Mouse (Mus musculus) telencephalon, adult 2 months (tissue): ENCODE results near the gene Cpm.
"Not testable (repeated sequence)": the region's sequence is repeated elsewhere in the genome, so short reads cannot be mapped to it uniquely, and the experiment has no call there.

ENCODE experiments used
- DNase-seq: peaks from one replicate; pipeline ENCODE4 v3.0.0-alpha.2; 2011; ENCODE audit warnings: low read depth, low spot score

Cpm gene

DNA sequence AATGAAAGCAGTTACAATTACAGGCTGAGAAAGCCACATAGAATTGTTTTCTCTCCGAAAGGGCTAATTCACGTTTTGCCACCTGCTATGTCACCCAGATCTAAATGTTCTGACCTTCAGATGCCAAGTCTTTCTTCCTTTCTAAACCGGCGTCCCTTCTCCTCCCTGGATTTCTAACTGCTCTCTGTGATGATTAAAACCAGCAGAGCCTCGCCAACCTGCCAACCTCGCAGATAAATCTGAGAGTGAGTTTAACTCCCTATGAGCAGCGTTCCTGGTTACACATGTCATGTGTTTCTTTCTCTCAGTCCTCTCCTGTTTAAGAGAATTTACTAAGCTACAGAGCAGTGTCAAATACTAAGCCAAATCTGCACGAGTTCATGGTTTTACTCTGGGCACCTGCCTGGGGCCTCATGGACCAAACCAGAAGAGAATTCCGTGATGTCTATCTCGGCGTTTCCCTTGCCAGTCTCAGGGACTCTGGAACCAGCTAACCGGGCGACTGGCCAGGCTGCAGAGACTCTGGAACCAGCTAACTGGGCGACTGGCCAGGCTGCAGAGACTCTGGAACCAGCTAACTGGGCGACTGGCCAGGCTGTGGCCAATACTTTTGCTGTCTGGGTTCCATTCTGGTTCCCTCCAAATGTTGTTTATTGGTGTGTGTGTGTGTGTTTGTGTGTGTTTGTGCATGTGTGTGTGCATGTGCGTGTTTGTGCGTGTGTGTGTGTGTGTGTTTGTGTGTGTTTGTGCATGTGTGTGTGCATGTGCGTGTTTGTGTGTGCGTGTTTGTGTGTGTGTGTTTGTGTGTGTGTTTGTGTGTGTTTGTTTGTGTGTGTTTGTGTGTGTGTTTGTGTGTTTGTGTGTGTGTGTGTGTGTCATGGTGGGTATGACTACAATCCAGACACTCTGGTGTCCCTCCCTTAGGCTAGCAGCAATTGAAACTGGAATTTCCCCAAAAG, 89.1 kb downstream of the Cpm start:
- DNase-seq = no peak

GRCm38 (mm10) chr10:117724136-117724718, 94.9 kb downstream of the Cpm start:
- no peak for DNase-seq

DNA sequence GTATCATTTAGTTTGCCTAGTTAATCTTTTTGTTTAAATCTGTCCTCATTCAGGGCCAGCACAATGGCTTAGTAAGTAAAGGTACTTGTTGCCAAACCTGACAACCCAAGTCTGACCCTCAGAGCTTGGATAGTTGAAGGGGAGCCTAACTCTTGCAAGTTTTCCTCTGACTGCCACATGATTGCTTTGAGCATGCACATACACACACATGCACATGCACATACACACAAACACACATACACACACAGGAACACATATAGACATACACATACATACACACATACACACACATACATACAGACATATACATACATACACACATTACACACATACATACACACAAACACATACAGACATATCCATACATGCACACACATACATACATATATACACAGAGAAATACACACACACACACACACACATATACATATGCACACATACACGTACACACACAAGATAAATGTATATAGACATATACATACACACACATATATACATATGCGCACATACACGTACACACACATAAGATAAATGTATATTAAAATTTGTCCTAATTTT, 95.6 kb downstream of the Cpm start:
- no peak for DNase-seq

DNA sequence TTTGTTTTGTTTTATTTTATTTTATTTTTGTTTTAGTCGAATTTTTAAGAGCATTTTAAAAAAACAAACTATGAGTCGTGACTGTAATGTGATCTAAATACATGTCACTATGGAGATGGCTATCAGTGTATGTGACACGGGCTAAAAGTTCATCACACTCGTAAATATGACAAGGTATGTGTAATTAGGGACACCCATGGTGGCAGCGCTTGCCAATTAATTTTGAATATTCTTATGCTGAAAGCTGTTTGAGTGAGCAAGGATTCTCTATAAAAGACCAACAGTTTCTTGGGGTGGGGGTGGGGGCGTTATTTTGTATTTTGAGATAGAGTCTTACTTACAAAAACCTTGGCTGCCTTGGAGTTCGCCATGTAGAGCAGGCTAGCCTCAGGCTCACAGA, 96.4 kb downstream of the Cpm start:
- DNase-seq = no peak

DNA sequence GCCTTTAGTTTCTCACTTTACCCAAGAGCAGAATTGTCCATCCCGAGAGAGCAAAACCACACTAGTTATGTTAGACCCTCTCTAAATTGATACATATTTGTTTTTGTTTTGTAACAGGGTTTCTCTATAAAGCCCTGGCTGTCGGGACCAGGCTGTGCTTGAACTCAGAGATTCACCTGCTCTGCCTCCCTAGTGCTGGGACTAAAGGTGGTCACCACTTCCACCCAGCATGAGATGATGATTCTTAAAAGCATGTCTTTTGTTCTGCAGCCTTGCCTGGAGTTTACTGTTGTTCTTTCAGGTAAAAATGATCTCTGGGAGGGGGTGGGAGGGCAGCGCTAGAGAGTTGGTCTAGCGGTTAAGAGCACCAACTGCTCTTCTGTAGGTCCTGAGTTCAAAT, 97.0 kb downstream of the Cpm start:
- DNase-seq = no peak

DNA sequence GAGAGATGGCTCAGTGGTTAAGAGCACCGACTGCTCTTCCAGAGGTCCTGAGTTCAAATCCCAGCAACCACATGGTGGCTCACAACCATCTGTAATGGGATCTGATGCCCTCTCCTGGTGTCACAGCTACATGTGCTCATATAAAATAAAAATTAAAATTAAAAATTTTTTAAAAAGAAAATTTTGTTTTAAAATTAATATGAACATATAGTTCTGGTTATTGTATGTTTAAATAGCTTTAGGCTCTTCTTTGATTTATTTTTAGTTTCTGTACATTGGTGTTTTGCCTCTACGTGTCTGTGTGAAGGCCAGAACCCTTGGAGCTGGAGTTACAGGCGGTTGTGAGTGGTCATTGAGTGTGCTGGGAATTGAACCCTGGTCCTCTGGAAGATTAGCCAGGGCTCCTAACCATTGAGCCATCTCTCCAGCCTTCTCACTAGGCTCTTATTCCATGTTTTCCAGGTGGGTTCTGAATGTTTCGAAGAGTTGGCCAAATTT, 97.6 kb downstream of the Cpm start:
- DNase-seq = no peak

GRCm38 (mm10) chr10:117727518-117728110, 98.3 kb downstream of the Cpm start:
- no peak for DNase-seq

- no peak for DNase-seq
These were observed 99.3 kb downstream of the Cpm start for GRCm38 (mm10) chr10:117728574-117728973.

GRCm38 (mm10) chr10:117729139-117729814, 100.0 kb downstream of the Cpm start:
- no peak for DNase-seq

GRCm38 (mm10) chr10:117730140-117730539, 100.8 kb downstream of the Cpm start:
- DNase-seq = no peak

DNA sequence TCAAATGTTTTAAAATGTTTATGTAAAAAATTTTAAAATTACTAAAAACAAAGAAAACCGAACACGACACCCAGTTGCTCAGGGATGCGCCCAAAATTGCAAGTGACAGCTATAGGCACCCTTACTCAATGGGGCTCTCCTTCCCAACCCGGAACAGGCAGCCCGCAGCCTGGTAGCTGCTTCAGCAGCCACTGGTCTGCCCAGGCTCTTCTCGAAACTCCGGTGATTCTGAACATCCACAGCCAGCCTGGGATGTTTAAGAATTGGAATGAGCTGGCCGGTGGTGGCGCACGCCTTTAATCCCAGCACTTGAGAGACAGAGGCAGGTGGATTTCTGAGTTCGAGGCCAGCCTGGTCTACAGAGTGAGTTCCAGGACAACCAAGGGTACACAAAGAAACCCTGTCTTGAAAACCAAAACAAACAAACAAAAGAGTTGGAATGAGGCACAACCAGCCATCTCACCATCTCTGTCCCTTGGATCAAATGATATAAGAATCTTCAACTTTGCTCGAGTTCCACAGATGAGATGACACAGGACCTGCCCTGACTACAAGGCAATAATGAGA, 101.4 kb downstream of the Cpm start:
- no peak for DNase-seq

DNA sequence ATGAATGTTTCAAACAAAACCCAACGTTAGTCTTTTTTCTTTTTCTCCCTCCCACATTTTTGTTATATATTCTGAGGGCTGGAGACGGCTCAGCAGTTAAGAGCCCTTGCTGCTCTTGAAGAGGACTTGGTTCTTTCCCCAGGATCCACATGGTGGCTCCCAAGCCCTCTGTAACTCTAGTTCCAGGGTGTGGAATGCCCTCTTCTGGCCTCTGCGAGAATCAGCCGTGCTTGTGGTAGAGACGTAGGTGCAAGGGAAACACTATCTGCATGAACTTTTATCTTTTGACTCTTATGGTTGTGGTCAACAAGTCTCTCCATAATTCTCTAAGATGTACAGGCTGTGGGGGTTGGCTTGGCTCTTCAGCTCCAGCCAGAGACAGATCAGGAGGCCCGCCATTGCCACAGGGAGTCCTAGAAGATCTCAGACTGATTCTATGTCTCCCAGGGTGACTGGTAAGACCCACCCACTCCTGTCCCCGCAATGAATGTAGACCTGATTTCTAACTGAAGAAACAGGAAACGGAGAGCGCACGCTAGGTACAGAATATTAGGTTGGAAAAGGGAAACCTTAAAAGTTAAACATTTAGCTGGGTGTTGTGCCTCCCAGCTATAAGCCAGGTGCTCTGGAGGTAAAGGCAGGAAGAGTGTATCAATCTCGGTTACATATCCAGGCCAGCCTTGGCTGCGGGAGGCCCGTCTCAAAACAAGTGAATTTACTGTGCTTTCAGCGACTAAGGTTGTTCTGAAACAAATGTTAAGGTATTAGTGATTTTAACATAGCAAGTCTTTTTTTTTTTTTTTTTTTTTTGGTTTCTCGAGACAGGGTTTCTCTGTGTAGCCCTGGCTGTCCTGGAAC, 102.2 kb downstream of the Cpm start:
- no peak for DNase-seq

- DNase-seq = no peak
These were observed 102.9 kb downstream of the Cpm start for GRCm38 (mm10) chr10:117732184-117732583.

GRCm38 (mm10) chr10:117732962-117733592, 103.8 kb downstream of the Cpm start:
- DNase-seq = no peak

DNA sequence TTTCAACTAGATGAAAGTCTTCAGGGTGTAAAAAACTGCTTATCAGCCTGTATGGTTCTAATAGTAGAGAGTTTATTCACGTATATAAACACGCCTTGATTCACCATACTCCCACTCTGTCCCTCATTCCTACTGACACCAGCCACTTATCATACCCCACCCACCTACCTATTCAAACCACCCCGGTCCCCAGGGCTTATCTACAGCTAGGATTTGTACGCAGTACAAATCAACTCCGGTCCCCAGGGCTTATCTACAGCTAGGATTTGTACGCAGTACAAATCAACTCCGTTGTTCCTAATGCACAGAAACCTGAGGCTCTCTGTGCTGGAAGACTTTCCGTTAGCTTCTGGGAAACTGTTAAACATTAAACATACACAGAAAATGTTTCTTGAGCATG, 104.3 kb downstream of the Cpm start:
- not testable (repeated sequence) for DNase-seq

GRCm38 (mm10) chr10:117734104-117734852, 105.0 kb downstream of the Cpm start:
- DNase-seq = not testable (repeated sequence)

DNA sequence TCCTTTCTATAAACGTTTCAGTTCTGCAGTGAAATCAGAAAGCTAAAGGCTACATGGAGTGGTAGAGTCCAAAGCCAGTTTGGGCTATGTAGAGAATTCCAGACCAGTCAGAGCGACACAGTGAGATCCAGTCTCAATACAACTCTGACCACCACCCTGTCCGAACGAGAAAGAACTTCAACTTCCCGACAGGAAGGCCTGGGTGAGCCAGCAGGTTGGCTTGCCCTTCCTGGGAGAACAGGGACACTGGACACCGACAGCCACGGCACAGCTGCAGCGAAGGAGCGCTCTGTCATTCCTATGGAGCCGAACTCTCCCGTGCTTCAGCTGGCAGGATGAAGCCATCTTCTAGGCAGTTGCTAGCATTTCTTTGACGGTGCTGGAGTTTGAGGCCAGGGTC, 106.1 kb downstream of the Cpm start:
- not testable (repeated sequence) for DNase-seq

DNA sequence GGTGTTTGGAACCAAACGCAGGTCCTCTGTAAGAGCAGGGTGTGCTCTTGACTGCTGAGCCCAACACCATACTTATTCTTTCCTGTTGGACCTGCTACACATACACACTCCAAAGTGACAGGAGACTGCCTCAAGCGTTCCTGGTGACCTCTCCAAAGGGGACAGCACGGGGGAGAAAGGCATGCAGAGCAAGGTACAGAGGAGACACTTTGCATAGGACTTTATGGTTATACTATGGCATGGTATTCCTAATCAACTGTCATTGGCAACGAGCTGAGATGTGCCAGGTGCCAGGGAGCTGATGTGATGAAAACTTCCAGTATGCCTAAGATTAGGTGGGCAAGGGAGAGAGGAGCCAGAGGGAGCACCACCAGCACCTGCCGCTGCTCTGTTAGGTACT, 107.3 kb downstream of the Cpm start:
- DNase-seq = no peak
